Mouse (Mus musculus) bone marrow macrophage, adult 2 months (primary cell): ENCODE data around the gene Coq5.

Experiments
- CTCF ChIP-seq: IDR thresholded peaks from 2 replicates; pipeline ENCODE4 v1.5.1; 2012; ENCODE audit warnings: low read depth, mild to moderate bottlenecking, low read length, moderate library complexity
- POLR2A ChIP-seq: IDR thresholded peaks from 2 replicates; pipeline ENCODE4 v1.6.1; 2012; ENCODE audit warnings: mild to moderate bottlenecking, low read depth, low read length, borderline replicate concordance

DNA sequence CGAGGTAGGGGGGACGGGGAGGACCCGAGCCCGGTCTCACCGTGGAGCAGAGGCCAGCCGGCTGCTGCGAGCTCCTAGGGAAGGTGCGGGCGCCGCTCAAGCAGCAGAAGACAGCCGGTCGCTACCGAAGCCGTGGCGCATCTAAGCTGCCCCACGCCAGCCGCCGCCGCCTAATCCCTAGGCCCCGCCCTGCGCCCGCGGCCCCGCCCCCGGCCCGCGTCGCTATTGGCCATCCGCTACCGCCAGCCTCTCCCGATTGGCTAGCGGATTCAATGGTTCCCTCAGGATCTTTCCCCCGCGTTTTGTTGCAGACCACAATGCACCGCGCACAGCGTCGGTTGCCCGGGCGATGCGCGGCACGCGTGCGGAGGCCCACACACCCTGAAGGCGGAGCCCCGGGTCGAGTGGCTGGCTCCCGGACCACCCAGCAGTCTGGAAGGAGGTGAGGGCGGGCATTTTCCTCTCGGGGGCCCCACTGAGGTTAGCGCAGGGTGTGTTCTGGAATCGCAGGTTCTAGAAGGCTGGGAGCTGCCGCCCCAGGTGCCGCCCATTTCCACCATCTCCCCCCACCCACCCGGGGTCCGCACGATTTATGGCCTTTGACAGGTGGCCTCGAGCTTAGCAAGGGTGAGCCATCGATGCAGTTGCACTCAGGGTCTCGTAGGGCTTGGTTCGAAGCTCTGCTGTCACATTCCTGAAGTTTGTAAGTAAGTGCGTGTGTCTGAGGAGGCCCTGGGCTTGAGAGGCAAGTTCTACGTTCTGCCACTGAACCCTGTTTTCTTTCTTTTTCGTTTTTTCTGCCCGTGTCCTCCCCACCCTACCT, 21.5 kb downstream of the Coq5 start, which contains the start of gene Dynll1:
- TF ChIP-seq CTCF (no peak), POLR2A (peak; percentile 73; the same call in 1 of the 2 replicates)
